Mouse (Mus musculus) kidney, embryonic 14.5 days (tissue): ENCODE measurements around the gene Pard3. TPM values are rescaled to one million over a fixed set of nuclear protein-coding genes. Genes with fewer than 3 reads are reported as not detected.

ENCODE experiments used
- ATAC-seq: fragments of 200-750 bp; cut with Nextera tagmentation; 2 replicates; pipeline ENCODE4 v1.8.0; 2017; ENCODE audit warnings: moderate number of reproducible peaks, mild to moderate bottlenecking, moderate TSS enrichment, moderate library complexity; ENCODE audit not compliant: low FRiP score, low TSS enrichment
- H3K27ac ChIP-seq: fragments of 300-500 bp; sonication (generic); 2 replicates; pipeline ENCODE4 v1.5.1; 2014; ENCODE audit warnings: low read depth, mild to moderate bottlenecking, low read length, moderate library complexity, mixed read lengths
- H3K27me3 ChIP-seq: fragments of 300-500 bp; sonication (generic); 2 replicates; pipeline ENCODE4 v1.6.1; 2014; ENCODE audit warnings: mild to moderate bottlenecking, low read length; ENCODE audit not compliant: control insufficient read depth, insufficient read depth
- H3K36me3 ChIP-seq: fragments of 300-500 bp; sonication (generic); 2 replicates; pipeline ENCODE4 v1.6.1; 2014; ENCODE audit warnings: low read length, mixed read lengths; ENCODE audit not compliant: control insufficient read depth, insufficient read depth
- H3K4me1 ChIP-seq: fragments of 300-500 bp; sonication (generic); 2 replicates; pipeline ENCODE4 v1.6.1; 2014; ENCODE audit warnings: low read length, mixed read lengths; ENCODE audit not compliant: control insufficient read depth, insufficient read depth
- H3K4me2 ChIP-seq: fragments of 300-500 bp; sonication (generic); replicated peaks from 2 replicates; pipeline ENCODE4 v1.6.1; 2014; ENCODE audit warnings: low read depth, mild to moderate bottlenecking, low read length
- H3K4me3 ChIP-seq: fragments of 300-500 bp; sonication (generic); 2 replicates; pipeline ENCODE4 v1.5.1; 2014; ENCODE audit warnings: mild to moderate bottlenecking, low read length
- H3K9ac ChIP-seq: fragments of 300-500 bp; sonication (generic); 2 replicates; pipeline ENCODE4 v1.6.1; 2014; ENCODE audit warnings: low read depth, mild to moderate bottlenecking, low read length, moderate library complexity
- H3K9me3 ChIP-seq: fragments of 300-500 bp; sonication (generic); 2 replicates; pipeline ENCODE4 v1.6.1; 2016; ENCODE audit warnings: low read length; ENCODE audit not compliant: control insufficient read depth
- WGBS: fragments of 180-500 bp; shearing (Covaris S2); extraction: QIAGEN DNeasy Blood & Tissue Kit; methylation state at CpG from one replicate; pipeline ENCODE4 v1.1.7; 2014; 5-methylcytosine and 5-hydroxymethylcytosine counted together
- polyA plus RNA-seq: library from polyadenylated mRNA; unstranded; fragments of >200 nt; fragmentation: Nextera tagmentation; extraction: Ambion mirVana; gene quantifications from 2 replicates; pipeline ENCODE4 v1.2.1, GENCODE M21; 2014

Pard3 gene
- polyA plus RNA-seq, 1 experiment from 2014 or later: 36.9 TPM

DNA sequence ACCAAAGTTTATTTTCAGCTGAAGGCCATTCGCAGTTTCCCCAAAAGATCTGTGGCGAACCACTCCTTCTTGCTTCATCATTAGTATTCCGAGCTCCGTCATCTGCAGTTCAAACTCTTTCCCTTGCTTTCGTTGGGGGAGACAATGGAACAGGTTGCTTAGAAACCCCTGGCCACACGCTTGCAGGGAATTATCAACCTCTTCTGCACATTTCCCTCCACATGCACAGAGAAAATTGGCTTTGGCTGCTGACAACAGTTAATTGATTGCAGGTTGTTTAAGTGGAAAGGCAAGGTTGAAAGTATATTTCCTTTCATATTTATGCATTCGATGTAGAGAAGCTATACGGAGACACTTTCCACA is 166.5 kb downstream of the Pard3 start:
- H3K4me3 ChIP-seq: no peak overlapping the region
- H3K27ac ChIP-seq: no peak overlapping the region; the same call in 1 of the 2 replicates
- no peaks in the 10 kb centered on the region for H3K9me3 ChIP-seq
- no peaks in the 10 kb centered on the region for H3K27me3 ChIP-seq
- WGBS: 68% methylated on average over 8 of the region's 8 CpGs
- H3K4me1 ChIP-seq: peaks cover 23% of the 10 kb centered on the region
- no peak for ATAC-seq
- no peak overlapping the region for H3K4me2 ChIP-seq
- H3K36me3 ChIP-seq: no peaks in the 10 kb centered on the region
- no peak overlapping the region for H3K9ac ChIP-seq

DNA sequence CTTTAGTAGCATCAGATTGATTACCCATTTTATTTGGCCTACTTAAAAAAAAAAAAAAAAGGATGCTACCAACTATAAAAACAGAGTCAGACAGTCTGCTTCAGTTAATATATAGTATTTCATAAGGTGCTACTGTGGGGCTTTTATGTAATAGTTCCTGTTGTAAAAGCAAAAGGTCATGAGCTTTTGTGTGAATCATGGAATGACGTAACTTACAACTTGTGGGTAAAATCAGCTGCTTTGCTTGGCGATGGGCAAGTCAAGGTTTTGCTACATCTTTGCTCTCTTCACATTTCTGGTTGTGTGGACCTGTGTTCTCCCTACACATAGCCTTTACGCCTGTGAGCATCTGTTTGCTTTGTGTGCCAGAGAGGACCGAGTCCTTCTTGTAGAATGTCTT is 179.7 kb downstream of the Pard3 start:
- no peak overlapping the region for H3K27ac ChIP-seq
- H3K4me1 ChIP-seq: no peaks in the 10 kb centered on the region
- no peak overlapping the region for H3K9ac ChIP-seq
- no peak overlapping the region for H3K4me3 ChIP-seq
- 89% methylated on average over 4 of the region's 4 CpGs for WGBS
- no peaks in the 10 kb centered on the region for H3K36me3 ChIP-seq
- no peaks in the 10 kb centered on the region for H3K9me3 ChIP-seq
- H3K27me3 ChIP-seq: no peaks in the 10 kb centered on the region
- no peak for ATAC-seq
- no peak overlapping the region for H3K4me2 ChIP-seq

DNA sequence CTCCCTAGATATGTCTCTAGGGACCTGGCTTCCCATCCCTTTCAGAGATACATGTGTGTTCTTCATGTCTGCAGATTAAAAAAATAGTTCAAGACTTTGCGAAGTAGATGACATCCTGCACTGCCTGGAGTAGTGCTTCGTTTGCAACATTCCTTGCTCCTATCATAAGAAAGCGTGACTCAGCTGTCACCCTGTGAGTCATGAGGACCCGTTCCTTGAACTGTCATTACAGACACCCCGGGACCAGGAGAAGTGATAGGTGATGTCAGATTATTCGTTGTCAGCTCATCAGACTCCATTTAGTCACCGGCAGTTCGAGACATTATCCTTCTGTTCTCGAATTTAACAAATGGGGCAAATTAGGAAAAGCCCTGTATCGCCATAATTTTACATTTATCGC is 180.1 kb downstream of the Pard3 start:
- H3K4me3 ChIP-seq: no peak overlapping the region
- no peak for ATAC-seq
- H3K9ac ChIP-seq: no peak overlapping the region
- H3K9me3 ChIP-seq: no peaks in the 10 kb centered on the region
- no peaks in the 10 kb centered on the region for H3K4me1 ChIP-seq
- no peaks in the 10 kb centered on the region for H3K27me3 ChIP-seq
- H3K36me3 ChIP-seq: no peaks in the 10 kb centered on the region
- 84% methylated on average over 11 of the region's 11 CpGs for WGBS
- H3K27ac ChIP-seq: no peak overlapping the region
- H3K4me2 ChIP-seq: no peak overlapping the region

DNA sequence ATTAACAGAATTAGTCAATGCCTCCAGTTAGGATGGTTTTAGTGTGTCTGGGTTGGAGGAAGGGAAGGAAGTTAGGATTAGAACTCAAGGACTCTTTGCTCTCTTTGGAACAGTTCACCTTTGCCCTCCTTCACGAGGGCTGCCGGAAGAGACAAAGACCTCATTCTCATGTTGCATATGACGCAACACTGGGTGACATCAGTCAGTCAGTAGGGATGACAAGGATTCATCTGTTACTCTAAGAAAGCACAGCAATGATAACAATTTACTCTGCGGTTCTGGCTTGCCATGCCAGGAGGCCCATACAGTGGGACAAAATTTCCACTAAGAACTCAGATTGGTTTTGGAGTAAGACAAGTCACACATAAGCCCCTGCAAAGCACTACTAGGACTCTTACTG is 187.1 kb downstream of the Pard3 start:
- H3K36me3 ChIP-seq: no peaks in the 10 kb centered on the region
- no peak overlapping the region for H3K9ac ChIP-seq
- H3K4me2 ChIP-seq: no peak overlapping the region
- H3K4me3 ChIP-seq: no peak overlapping the region
- no peaks in the 10 kb centered on the region for H3K9me3 ChIP-seq
- 62% methylated on average over 4 of the region's 4 CpGs for WGBS
- H3K27ac ChIP-seq: no peak overlapping the region
- no peak for ATAC-seq
- no peaks in the 10 kb centered on the region for H3K4me1 ChIP-seq
- no peaks in the 10 kb centered on the region for H3K27me3 ChIP-seq

DNA sequence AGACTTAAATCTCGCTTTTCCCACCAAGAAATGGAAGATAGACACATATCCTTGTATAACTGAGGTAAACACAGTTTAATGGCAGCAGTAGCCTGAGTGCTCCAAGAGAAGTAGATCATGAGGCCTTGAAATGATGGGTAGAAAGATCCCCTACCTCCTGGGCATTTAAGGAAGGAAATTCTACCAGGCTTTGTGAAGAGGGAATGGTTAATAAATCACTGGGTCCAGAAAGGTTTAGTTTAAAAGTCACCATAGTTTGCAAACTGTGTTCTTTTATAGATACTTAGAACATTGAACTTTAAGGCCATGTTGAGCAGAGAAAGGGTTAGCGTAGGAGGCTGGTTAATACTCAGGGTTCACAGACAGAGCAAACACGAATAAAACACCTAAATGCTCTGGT is 187.8 kb downstream of the Pard3 start:
- H3K9me3 ChIP-seq: no peaks in the 10 kb centered on the region
- H3K27me3 ChIP-seq: no peaks in the 10 kb centered on the region
- no peaks in the 10 kb centered on the region for H3K4me1 ChIP-seq
- no peak overlapping the region for H3K4me2 ChIP-seq
- H3K9ac ChIP-seq: no peak overlapping the region
- H3K27ac ChIP-seq: no peak overlapping the region
- no peaks in the 10 kb centered on the region for H3K36me3 ChIP-seq
- no peak overlapping the region for H3K4me3 ChIP-seq
- WGBS: 78% methylated on average over 3 of the region's 3 CpGs
- ATAC-seq: no peak

DNA sequence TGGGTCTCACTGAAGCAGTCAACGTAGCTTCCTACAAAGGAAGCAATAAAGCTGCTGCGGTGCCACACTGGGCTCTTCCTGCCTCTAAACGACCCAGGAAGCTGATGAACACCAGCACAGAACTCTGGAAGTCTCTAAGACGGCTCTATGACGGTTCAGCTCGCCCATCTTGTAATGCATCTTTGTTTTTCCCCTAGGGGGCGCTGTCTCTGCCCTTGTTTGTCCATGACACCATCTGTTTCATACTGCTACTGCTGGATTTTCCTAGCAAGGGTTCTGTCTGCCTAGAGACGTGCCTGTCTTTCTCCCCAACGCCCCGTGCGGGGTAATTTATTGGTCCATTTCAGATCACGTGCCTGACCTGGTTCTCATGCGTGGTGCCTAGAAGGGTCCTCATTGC is 188.3 kb downstream of the Pard3 start:
- no peak overlapping the region for H3K27ac ChIP-seq
- no peaks in the 10 kb centered on the region for H3K9me3 ChIP-seq
- H3K4me2 ChIP-seq: no peak overlapping the region
- no peaks in the 10 kb centered on the region for H3K36me3 ChIP-seq
- ATAC-seq: no peak
- H3K9ac ChIP-seq: no peak overlapping the region
- no peak overlapping the region for H3K4me3 ChIP-seq
- 69% methylated on average over 13 of the region's 13 CpGs for WGBS
- H3K27me3 ChIP-seq: no peaks in the 10 kb centered on the region
- no peaks in the 10 kb centered on the region for H3K4me1 ChIP-seq

DNA sequence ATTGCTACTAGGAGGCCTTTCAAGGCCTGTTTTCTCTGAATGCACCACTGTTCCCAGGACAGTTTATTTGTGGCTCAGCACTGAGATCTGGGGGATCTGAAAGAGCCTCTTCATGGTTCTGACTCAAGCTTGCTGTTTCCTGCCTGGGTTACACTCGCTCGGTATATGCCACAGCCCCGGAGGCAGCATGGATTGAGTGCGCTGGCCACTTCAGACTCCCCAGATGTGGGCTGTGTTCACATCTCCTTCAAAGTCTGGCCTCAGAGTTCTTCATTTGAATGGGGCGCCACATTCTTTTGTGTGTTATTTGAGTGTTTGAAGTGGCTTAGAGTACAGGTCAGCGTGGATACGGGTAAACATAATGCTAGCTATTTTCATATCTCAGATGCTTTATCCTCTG is 190.9 kb downstream of the Pard3 start:
- Histone ChIP-seq H3K27me3 (no peaks in the 10 kb centered on the region), H3K36me3 (no peaks in the 10 kb centered on the region), H3K4me2 (no peak overlapping the region), H3K9me3 (no peaks in the 10 kb centered on the region), H3K4me3 (no peak overlapping the region), H3K9ac (no peak overlapping the region), H3K27ac (no peak overlapping the region), H3K4me1 (no peaks in the 10 kb centered on the region)
- ATAC-seq: no peak
- WGBS: 91% methylated on average over 7 of the region's 7 CpGs

DNA sequence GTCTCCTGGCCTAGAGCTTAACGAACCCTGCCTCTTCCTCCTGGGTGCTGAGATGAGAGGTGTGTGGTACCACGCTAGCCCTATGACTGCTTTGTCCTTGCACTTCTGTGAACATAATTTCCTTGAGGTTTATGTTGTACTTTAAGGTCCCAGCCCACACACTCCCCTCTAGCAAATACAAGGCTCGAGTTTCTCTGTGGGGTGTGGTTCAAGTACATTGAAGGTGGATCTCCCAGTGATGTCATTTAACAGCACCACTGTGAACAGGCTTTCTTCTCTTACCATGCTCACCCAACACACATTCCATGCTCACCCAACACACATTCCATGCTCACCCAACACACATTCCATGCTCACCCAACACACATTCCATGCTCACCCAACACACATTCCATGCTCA is 193.4 kb downstream of the Pard3 start:
- no peak overlapping the region for H3K4me2 ChIP-seq
- WGBS: 81% methylated on average over 3 of the region's 3 CpGs
- H3K36me3 ChIP-seq: no peaks in the 10 kb centered on the region
- peaks cover 4% of the 10 kb centered on the region; the same call in 1 of the 2 replicates for H3K9me3 ChIP-seq
- no peak for ATAC-seq
- no peak overlapping the region for H3K4me3 ChIP-seq
- H3K27ac ChIP-seq: no peak overlapping the region
- no peak overlapping the region for H3K9ac ChIP-seq
- no peaks in the 10 kb centered on the region for H3K27me3 ChIP-seq
- no peaks in the 10 kb centered on the region for H3K4me1 ChIP-seq

DNA sequence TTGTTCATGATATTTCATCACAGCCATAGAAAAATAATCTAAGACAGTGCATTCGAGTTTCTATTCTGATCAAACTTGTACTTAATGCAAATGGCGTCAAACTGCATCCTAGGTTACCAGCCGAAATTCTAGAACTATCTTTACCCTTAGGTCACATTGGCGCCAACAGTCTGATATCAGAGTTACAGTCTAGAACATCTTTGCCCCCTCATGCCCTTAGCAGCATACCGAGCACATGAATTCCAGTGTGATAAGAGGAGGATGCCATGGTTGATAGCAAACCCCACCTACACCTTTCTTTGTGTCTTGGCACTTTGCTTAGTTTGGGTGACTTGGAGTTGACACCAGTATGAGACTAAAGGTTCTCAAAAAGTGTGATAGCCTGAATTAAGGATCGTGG is 197.4 kb downstream of the Pard3 start:
- Histone ChIP-seq H3K4me1 (peaks cover 7% of the 10 kb centered on the region; the same call in 1 of the 2 replicates), H3K27me3 (no peaks in the 10 kb centered on the region), H3K9me3 (peaks cover 4% of the 10 kb centered on the region; the same call in 1 of the 2 replicates), H3K36me3 (no peaks in the 10 kb centered on the region), H3K4me2 (no peak overlapping the region), H3K9ac (no peak overlapping the region), H3K4me3 (no peak overlapping the region), H3K27ac (no peak overlapping the region)
- no peak for ATAC-seq
- 93% methylated on average over 6 of the region's 6 CpGs for WGBS

DNA sequence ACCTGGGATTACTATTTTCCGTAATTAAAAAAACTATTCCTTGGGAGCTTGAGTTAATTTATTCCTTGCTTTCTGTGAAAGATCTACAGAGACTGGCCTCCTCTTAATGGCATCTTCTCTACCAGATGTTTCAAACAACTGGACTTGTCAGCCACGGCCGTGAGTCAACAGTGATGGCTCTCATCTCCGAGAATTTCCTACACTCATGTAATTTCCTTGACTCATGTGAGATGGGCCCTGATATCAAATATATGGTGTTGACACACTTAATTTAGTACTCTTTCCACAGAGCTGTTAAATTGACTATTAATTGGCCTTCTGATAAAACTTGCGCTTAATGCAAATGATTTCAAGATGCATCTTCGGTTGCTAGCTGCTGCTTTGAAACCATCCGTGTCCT is 198.3 kb downstream of the Pard3 start:
- H3K4me2 ChIP-seq: no peak overlapping the region
- no peak overlapping the region for H3K9ac ChIP-seq
- peaks cover 4% of the 10 kb centered on the region; the same call in 1 of the 2 replicates for H3K9me3 ChIP-seq
- H3K4me3 ChIP-seq: no peak overlapping the region
- peaks cover 7% of the 10 kb centered on the region; the same call in 1 of the 2 replicates for H3K4me1 ChIP-seq
- H3K36me3 ChIP-seq: no peaks in the 10 kb centered on the region
- WGBS: 61% methylated on average over 7 of the region's 7 CpGs
- ATAC-seq: no peak
- no peak overlapping the region for H3K27ac ChIP-seq
- no peaks in the 10 kb centered on the region for H3K27me3 ChIP-seq
